Mouse (Mus musculus): Measurements from ENCODE around the gene Podn. TPM values are rescaled to one million over a fixed set of nuclear protein-coding genes. Genes with fewer than 3 reads are reported as not detected.

Podn gene
- polyA plus RNA-seq, 2 experiments from 2014 or later: not detected

Other genes starting within 250 kb of the Podn start
- gene Magoh, start 216.7 kb downstream of the Podn start, polyA plus RNA-seq (2017; shearing (Covaris generic)): 100 to 1,000 TPM; 109 to 118 TPM
- gene 0610037L13Rik, start 206.6 kb downstream of the Podn start, polyA plus RNA-seq (2017; shearing (Covaris generic)): 10 to 100 TPM; 51.0 to 63.0 TPM
- gene Cpt2, start 172.8 kb downstream of the Podn start, polyA plus RNA-seq (2017; shearing (Covaris generic)): 10 to 100 TPM; 18.9 to 27.3 TPM
- gene Slc1a7, start 128.1 kb downstream of the Podn start, polyA plus RNA-seq (2017; shearing (Covaris generic)): not detected
- gene Scp2, start 48.6 kb upstream of the Podn start, polyA plus RNA-seq (2017; shearing (Covaris generic)): 100 to 1,000 TPM; 274 to 352 TPM
- 1 to 10 TPM; 1.5 to 2.6 TPM for gene Echdc2, start 69.0 kb upstream of the Podn start, polyA plus RNA-seq (2017; shearing (Covaris generic))
- gene Zyg11a, start 121.6 kb upstream of the Podn start, polyA plus RNA-seq (2017; shearing (Covaris generic)): not detected
- 10 to 100 TPM; 12.4 to 12.9 TPM for gene Zyg11b, start 204.7 kb upstream of the Podn start, polyA plus RNA-seq (2017; shearing (Covaris generic))
- gene Coa7, start 231.7 kb upstream of the Podn start, polyA plus RNA-seq (2017; shearing (Covaris generic)): 10 to 100 TPM; 17.4 to 26.6 TPM

Measured in CD4-positive, CD25-positive, alpha-beta regulatory T cell, adult 4 months (primary cell).